Mouse (Mus musculus): Measurements from ENCODE around the gene Ddx5.
"Not testable (repeated sequence)": the region's sequence is repeated elsewhere in the genome, so short reads cannot be mapped to it uniquely, and the experiment has no call there.

Ddx5 gene

GRCm38 (mm10) chr11:106789649-106790048, 664 bp upstream of the Ddx5 start:
- DNase-seq (ENCODE audit: extremely low spot score, low read depth, low spot score): no peak

GRCm38 (mm10) chr11:106788026-106788774, 785 bp downstream of the Ddx5 start:
- DNase-seq (ENCODE audit: extremely low spot score, low read depth, low spot score): no peak

GRCm38 (mm10) chr11:106787131-106788025, 1.6 kb downstream of the Ddx5 start:
- DNase-seq (ENCODE audit: extremely low spot score, low read depth, low spot score): no peak

- DNase-seq (ENCODE audit: extremely low spot score, low read depth, low spot score): no peak
Observed at GRCm38 (mm10) chr11:106785043-106785442, 3.9 kb downstream of the Ddx5 start.

- DNase-seq (ENCODE audit: extremely low spot score, low read depth, low spot score): no peak
Observed at GRCm38 (mm10) chr11:106784476-106784875, 4.5 kb downstream of the Ddx5 start.

- no peak for DNase-seq (ENCODE audit: extremely low spot score, low read depth, low spot score)
Observed at GRCm38 (mm10) chr11:106782841-106783764, 5.9 kb downstream of the Ddx5 start.

GRCm38 (mm10) chr11:106782271-106782670, 6.7 kb downstream of the Ddx5 start:
- not testable (repeated sequence) for DNase-seq (ENCODE audit: extremely low spot score, low read depth, low spot score)

GRCm38 (mm10) chr11:106780590-106781220, 8.3 kb downstream of the Ddx5 start:
- DNase-seq (ENCODE audit: extremely low spot score, low read depth, low spot score): no peak

GRCm38 (mm10) chr11:106780089-106780425, 8.9 kb downstream of the Ddx5 start:
- DNase-seq (ENCODE audit: extremely low spot score, low read depth, low spot score): no peak

- DNase-seq (ENCODE audit: extremely low spot score, low read depth, low spot score): peak; percentile 86
Observed at GRCm38 (mm10) chr11:106779388-106780088, 9.4 kb downstream of the Ddx5 start, which contains the start of gene Polg2. Gene Polg2, minus strand, starts transcription at chr11:106779537.

GRCm38 (mm10) chr11:106778589-106779387, 10.2 kb downstream of the Ddx5 start:
- DNase-seq (ENCODE audit: extremely low spot score, low read depth, low spot score): no peak

- no peak for DNase-seq (ENCODE audit: extremely low spot score, low read depth, low spot score)
Observed at GRCm38 (mm10) chr11:106778132-106778531, 10.9 kb downstream of the Ddx5 start.

- no peak for DNase-seq (ENCODE audit: extremely low spot score, low read depth, low spot score)
Observed at GRCm38 (mm10) chr11:106777395-106777794, 11.6 kb downstream of the Ddx5 start.

- no peak for DNase-seq (ENCODE audit: extremely low spot score, low read depth, low spot score)
Observed at GRCm38 (mm10) chr11:106776960-106777359, 12.0 kb downstream of the Ddx5 start.

- no peak for DNase-seq (ENCODE audit: extremely low spot score, low read depth, low spot score)
Observed at GRCm38 (mm10) chr11:106773061-106773460, 15.9 kb downstream of the Ddx5 start.

- DNase-seq (ENCODE audit: extremely low spot score, low read depth, low spot score): no peak
Observed at GRCm38 (mm10) chr11:106770195-106770974, 18.6 kb downstream of the Ddx5 start.

GRCm38 (mm10) chr11:106767516-106767915, 21.5 kb downstream of the Ddx5 start:
- DNase-seq (ENCODE audit: extremely low spot score, low read depth, low spot score): no peak

GRCm38 (mm10) chr11:106766611-106767162, 22.3 kb downstream of the Ddx5 start:
- no peak for DNase-seq (ENCODE audit: extremely low spot score, low read depth, low spot score)

All from hindlimb bud, embryonic 11.5 days (tissue).